Mouse (Mus musculus): Measurements from ENCODE around the gene Myo16.

Gene Myo16

DNA sequence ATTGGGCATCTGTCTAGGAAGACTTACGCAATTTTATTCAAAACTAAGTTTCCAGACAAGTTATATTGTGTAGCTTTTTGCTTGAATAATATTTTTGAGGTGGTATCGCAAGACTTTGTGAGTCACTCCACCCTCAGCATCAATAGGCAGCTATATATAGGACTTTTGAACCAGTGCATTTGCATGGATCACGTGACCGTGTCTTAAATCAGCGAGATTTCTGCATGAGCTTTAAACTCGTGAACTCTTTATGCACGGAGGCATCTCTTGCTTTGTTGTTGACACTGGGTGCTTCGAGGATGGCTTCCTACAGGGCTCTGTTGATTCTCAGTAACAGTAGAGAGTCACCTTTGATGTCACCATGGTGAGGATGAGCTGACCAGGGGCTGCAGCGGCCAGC lies 262.2 kb downstream of the Myo16 start:
- no peak for DNase-seq

DNA sequence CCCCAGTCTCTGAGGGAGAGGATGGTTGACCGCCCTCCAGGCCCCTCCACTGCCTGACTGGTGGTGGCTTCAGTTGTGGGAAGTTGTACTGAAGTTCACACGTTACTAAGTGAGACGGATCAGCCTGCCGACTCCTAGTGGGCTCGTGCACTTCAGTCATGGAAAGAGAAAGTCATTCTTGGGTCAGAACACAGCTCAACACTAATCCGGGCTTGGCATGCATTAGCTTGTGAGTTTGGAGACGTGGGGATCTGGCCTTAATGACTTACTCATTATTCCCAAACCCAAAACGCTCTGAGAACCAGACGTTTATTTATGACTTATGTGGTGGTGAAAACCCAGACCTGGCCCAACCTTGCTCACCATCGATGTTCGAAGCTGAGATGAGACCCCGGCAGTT lies 263.1 kb downstream of the Myo16 start:
- no peak for DNase-seq

DNA sequence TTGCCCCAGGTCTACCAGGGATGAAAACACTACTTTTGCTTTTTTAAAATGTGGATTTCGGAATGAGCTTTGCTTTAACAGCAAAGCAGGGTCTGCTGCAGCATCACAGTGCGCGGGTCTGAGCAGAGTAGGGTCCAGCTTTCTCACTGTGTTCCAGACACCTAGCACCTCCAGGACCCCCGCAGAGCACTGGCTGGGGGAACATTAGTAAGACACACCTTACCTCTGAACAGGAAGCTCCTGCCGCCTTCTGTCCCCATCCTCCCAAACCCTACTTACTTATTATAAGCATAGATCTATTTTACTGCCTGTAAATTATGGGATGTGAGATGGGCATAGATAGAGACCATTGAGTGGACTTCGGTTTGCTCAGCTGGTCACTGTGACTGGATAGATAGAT lies 263.6 kb downstream of the Myo16 start:
- DNase-seq = no peak

DNA sequence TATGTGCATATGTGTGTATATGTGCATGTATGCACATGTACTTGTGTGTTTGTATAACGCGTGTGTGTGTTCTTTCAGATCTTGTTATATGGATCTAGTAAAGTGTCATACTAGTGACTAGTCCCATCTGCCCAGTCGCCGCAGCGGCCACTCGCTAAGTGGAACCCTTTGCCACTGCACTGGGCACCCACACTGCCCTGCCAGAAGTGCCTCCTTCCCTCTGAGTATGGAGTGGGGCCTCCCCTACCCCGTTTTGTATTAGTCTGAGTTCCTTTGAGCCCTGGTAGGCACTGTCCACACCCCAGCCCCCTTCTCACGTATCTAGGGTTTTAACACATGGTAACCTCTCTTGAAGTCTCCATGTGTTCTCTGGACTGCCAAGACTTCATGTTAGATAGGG lies 264.3 kb downstream of the Myo16 start:
- DNase-seq = no peak

DNA sequence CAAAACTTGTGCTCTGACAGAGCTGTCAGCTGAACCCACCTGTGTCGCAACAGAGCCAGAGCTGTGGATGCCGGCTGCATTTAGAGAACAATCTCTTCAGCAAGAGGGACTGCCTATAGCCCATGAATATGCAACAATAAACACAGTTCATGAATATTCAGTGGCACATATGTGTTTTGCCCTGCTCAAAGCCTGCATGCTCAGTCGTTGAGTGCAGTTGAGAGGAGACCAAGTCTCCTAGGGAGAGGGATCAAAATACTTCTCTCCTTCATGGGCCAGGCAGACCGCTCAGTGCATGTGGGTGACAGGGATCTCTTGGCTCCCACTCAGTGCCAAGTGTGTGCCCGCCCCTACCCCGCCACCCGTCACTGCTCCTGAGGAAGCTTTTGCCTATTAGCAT lies 265.3 kb downstream of the Myo16 start:
- DNase-seq = no peak

DNA sequence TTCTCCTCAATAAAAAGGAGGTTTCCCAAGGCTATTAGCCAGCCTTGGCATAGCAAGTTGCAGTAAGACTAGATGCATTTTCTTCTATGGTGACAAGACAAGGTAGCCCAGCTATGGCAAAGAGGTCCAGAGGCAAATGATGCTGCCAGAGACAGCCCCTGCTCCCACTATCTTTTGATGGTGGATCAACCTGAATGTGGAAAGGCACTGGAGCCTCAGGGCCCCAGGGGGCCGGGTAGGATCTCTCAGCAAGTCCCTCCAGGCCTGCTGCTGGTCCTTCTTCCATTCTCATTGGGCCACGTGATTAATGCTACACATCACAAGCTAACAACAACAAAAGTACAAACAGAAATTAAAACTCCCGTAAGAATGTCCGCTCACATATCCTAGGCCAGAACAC lies 266.0 kb downstream of the Myo16 start:
- DNase-seq = no peak

DNA sequence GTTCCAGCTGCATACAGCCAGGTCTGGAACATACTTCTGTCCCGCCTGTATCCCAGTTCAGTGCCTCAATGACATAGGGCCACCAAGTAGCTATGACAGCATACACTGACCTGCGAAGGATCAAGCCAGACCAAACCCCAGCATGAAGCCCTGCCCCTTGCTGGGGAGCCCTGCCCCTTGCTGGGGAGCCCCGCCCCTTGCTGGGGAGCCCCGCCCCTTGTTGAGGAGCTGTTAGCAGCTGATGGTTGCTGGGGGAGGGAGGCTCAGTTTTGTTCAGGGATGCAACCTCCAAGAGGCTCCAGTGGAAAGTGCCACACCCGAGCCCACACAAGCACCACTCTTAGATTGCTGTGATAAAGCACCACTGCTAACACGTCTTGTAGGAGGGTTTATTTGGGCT lies 266.8 kb downstream of the Myo16 start:
- DNase-seq = no peak

DNA sequence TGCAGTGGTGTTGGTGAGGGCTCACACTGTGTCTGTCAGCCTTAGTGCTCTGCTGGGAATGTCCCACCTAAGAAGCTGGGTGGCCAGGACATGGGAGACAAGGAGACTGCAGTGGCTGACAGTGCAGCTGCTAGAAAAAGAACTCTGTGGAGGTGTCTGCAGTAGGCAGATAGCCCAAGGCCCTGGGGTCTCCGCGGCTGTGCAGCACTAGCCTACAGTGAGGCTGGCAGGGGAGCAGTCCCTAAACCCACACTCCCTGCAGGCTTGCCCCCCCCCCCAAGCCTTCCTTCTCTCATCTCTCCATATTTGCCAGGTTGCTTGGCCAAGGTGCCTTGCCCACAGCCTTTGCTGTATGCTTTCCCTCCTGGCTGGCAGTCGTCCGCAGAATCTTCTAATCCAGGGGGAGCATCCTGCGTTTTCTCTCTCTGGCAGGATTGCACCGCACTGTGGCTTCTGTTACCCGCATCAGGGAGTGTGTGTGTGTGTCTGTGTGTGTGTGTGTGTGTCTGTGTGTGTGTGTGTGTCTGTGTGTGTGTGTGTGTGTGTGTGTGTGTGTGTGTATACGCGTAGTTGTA lies 267.9 kb downstream of the Myo16 start:
- no peak for DNase-seq

DNA sequence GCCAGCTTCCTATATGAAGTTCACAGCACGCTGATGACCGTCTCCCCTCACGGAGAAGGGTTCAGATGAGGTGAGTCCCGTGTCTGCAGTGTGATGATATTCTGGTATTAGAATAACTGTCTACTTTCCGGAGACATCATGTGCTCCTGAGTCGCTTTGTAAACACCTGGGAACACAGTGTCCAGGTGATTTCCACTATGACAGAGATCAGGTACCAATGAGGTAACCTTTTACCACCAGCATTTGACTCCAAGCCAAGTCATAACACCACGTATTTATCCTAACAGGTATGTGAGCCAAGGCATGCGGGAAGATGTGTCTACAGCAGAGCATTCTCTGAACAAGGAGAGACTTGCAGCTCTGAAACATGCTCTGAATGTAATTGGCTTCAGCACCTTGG lies 281.8 kb downstream of the Myo16 start:
- no peak for DNase-seq

DNA sequence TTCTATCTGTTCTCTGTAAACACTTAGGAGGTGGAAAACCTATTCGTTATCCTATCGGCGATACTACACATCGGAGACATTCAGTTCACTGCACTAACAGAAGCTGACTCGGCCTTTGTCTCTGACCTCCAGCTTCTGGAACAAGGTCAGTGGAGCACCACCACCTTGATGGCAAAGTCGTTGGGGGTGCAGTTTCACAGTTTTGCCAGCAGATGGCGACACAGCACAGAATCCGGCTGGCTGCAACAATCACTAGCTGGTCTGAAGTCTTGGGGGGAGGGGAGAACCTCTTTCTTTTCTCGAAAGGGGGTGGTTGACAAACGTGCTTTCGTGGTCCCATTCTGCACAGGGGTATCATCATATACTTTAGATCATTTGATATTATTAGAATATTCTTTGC lies 285.1 kb downstream of the Myo16 start:
- peak; percentile 72 for DNase-seq

DNA sequence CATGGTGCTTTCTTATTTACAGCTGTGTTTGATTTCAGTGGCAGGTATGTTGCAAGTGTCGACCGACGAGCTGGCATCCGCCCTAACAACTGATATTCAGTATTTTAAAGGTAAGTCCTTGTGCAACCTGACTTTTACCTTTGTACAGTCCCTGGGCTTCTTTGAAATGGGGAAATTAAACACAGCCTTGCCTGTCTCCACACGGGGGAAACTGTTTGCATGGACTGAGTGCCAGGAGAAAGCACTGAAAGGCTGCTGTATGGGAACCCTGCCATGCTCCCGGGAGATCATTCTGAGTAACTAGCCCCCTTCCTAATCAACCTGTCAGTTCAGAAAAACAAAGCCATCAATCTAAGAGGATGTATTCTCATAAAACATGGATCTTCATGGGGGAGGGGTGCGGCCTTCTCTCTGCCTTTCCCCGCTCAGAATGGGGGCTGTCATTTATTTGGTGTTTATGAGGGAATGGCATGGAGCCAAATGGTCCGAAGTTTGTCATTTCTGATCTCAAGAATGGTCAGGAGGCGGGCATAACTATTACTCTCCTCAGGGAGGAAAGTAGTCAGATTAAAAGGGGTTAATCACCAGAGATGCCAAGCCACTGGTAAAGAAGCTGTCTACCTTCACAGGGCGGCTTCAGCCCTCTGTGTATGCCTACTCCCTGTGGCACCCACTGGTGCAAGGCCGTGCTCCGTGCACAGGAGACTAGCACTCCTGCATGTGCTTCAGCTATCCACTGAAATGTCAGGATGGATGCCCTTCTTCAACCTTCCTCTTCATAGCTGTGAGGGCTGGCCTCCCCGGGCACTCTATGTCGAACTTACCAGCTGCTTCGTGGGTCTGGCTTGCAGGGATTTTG lies 286.1 kb downstream of the Myo16 start:
- no peak for DNase-seq

DNA sequence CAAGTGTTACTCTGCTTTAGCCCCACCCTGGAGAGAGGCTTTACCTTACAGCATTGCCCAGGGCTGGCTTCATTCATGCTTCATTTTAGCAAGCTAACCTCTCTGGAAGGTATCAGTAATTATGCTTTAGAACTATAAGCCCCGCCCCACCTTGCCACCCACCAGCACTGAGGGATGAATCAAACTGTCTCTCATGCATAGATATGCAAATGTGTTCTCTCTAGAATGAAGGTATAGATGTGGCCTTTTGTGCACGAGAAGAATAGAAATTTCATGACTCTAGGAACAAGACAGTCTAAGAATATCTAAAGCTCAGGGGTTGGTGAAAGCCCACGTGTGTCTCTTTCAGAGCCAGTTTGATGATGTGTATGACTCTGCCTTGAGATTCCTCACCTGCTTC lies 288.9 kb downstream of the Myo16 start:
- DNase-seq = no peak

DNA sequence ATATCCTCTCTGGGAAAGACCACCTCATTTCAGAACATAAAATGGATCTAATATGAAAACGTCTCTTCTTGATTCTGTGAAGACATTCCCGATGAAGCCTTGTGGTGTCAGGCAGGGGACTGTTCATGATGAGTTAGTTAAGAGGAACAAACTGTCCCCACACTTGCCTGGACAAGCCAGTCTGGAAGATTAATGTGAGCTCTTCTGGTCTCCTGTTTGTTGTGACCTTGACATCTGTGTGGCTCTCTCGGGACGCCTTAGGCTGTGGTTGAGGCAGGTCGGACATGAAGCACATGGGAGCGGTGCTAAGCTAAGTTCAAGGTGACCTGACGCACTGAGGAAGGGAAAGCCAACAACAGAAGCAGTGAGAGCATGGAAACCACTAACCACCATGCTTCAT lies 291.3 kb downstream of the Myo16 start:
- no peak for DNase-seq

DNA sequence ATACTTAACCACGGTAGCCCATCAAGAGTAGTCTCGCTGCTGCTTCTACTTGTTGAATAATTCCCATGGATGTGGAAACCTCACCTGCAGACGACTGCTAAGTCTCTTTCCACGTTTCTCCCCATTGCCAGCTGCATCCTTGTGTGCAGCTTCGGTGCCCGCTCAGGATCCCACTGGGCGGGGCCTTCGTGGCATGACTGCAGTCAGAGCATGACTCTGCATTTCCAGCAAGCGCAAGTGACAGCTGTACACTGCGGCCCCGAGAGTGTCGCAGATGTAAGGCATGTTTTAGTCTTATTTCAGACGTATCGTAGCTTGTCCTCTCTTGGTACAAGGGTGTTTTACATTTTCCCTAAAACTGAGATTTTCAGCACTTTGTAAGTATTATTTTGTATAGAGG lies 294.8 kb downstream of the Myo16 start:
- DNase-seq = no peak

DNA sequence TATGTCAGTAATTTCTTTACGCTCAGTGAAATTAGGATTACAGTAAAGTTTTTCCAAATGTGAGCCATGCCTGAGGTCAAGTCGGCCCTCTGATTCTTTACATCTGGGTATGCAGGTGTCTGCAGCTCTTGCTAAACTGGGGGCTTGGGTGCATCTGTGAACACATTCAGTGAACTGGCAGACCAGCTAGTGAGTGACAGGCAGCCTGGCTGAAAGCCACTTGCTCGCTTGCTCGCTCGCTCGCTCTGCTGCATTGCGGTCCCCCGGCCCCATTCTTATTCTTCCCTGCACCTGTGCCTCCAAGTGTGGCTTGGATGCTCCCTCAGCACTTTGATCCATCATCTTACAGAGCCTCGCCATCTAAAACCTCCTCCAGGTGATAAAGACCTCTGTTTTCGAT lies 299.3 kb downstream of the Myo16 start:
- DNase-seq = no peak

DNA sequence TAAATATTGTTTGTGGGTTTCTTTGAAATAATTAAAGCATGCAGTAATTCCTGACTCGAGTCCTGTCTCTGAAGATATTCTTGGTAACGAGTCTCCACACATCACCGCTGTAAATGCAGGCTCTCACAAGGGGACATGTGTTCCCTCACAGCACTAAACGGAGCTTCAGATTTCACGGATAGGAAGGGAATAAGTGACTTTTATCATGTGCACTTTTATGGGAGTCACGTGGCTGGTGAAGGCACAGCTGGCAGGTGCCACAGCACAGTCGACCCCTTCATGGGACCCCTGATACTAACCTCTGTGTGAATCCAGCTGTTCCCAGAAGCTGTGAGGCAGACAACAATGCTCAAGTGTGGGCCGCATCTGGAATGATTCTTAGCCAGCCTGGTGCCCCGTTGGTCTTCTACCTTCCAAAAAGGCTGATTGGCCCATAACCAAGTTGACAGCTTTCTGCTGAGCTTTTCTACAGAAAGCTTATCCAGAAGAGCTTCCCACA lies 304.5 kb downstream of the Myo16 start:
- no peak for DNase-seq

DNA sequence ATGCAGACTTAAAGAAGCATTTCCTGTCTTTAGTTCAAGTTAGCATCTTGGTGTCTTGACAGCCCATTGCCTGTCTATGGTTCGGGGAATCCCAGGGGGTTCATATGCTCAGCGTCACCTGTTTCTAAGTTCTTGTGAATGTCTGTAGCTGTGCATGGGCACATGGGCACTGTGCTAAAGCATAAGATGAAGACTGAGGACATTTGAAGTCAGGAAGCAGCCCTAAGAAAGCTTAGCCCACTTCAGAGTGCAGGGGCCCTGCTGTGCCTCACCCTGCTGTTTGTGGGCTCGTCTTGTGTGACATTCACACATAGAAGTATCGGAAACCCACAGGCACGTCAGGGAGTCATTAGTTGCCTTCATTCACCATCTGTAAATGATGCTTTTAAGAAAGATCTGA lies 308.6 kb downstream of the Myo16 start:
- no peak for DNase-seq

DNA sequence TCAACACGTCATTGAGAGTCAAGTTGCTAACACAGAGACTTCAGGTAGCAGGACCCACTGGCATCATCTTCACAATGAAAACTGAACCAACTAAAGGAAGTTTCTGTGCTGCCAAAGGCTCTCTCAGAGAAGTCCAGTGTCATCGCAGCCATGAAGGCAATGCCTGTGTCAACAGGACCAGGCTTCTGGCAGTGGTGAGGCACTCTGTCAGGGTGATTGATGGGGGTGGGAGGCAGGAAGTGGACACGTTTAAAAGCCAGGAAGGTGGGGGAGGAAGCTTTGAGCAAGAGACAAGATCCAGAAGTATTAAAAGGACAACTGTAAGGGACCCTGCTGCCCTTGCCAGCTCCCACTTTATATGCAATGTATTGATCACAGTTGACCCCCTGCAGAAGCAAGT lies 314.8 kb downstream of the Myo16 start:
- DNase-seq = no peak

DNA sequence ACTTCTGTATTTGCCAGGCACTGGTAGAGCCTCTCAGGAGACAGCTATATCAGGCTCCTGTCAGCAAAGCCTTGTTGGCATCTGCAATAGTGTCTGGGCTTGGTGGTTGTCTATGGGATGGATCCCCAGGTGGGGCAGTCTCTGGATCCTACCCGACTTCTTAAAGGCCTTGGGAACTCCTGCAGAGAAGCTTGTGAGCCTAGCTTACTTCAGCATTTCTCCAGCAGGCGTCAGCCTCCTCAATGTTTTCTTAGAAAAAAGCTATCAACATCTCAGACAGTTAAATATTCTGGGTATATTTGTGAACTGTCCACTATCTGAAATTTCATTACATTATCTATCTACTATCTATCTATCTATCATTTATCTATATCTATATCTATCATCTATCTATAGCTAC lies 315.9 kb downstream of the Myo16 start:
- no peak for DNase-seq

DNA sequence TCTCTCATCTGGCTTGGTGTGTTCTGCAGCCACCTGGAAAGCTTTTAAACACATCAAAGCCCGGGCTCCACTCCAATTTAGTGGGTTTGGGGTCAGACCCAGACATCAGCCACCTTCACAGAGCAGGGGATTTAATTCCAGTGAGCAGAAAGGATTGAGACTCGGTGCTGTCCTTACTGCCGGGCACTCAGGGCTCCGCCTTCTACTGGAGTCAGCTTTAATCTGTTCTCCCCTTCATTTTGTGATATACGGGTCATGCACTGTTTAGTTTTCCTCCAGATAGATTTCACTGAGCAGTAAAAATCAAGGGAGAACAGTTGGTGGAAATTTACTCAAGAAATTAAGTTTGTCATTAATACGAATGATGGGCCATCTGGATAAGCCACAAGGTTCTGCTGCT lies 316.6 kb downstream of the Myo16 start:
- DNase-seq = no peak

DNA sequence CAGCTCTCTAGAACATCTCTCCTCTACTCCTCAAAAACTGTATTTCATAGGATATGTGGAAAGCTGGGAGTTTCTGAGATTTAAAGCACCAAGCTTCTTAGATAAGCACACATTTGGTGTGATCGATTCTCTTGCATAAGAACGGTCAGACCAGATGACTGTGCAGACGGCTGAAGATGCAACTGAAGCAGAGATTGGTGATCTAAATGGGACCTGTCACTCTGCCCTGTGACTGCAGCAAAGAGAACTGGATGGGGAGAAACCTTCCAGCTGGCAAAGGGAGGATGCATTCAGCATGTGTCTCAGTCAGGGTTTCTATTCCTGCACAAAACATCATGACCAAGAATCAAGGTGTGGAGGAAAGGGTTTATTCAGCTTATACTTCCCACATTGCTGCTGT lies 318.7 kb downstream of the Myo16 start:
- DNase-seq = no peak

DNA sequence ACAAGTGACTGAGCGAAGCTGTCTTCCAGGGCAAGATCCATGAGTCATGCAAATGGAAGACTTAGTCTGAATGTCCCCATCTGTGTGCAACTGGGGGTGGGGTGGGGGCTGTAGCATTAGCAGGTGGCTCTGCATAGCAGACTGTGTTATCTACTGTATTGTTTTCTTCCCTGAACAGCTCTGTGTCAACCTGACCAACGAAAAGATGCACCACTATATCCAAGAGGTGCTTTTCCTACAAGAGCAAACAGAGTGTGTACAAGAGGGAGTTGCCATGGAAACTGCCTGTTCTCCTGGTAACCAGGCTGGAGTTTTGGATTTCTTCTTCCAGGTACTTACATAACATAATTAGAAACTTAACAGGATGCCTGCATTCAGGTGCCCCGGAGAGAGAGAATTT lies 320.7 kb downstream of the Myo16 start:
- DNase-seq = no peak

DNA sequence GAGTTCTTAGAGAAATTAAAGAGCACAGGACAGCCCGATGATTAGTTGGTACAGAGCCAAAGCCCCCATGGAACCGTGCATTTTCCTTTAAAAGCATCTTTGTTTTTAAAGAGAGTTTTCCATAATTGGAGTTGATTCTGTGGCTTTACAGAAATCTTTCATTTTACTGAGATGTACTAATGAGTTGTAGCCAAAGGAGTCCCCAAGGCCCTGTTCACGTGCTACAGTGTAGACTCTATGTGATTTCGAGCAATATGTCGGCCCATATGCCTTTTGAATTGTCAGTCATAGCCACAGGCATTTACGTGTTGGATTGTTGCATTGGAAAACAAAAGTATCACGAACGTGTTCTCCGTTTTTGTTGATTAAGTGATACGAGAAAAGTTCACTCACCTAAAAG lies 325.3 kb downstream of the Myo16 start:
- DNase-seq = no peak

DNA sequence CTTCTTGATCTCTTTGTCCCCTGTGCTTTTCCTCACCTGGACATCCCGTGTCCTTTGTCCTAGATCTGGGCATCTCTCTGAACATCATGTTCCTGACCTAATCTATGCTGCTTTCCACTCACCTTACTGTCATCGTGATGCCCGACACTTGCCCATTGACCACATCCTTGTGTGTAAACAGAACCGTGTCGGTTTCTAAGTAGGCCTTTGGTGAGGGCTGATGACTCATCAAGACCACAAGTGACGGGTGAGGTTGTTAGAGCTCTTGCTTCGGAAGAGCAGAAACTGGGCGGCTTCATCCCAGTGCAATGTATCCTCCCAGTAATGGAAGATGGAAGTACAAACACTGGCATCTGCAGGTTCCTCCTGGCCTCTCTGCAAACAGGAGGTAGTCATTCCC lies 327.1 kb downstream of the Myo16 start:
- DNase-seq = no peak

DNA sequence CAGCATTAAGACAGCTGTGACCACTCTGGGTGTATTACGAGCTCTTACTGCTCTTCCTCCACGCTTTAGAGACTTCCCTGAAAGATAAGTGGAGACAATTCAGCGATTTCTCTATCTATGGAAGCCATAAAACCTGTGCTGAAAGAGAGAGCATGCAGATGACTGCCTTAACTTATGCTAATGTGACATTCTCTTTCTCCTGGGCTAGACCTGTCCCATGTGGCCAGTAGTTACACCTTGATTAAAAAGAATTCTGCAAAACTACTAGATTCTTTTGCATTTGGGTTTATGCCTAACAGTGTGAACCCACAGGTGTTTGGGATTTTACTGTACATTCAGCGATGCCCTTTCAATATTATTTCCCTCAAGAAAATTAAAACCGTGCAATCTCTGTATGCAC lies 328.4 kb downstream of the Myo16 start:
- no peak for DNase-seq

Data from kidney, adult 18-20 months (tissue).